Mouse (Mus musculus) hindbrain, embryonic 14.5 days (tissue): ENCODE results near the gene Me1. TPM values are rescaled to one million over a fixed set of nuclear protein-coding genes. Genes with fewer than 3 reads are reported as not detected.

Experiments
- ATAC-seq: fragments of 200-750 bp; cut with Nextera tagmentation; 2 replicates; pipeline ENCODE4 v1.8.0; 2017; ENCODE audit warnings: moderate number of reproducible peaks, mild to moderate bottlenecking, moderate TSS enrichment, moderate library complexity; ENCODE audit not compliant: low FRiP score
- DNase-seq: peaks from one replicate; pipeline ENCODE4 v3.0.0-alpha.2; 2015; ENCODE audit warnings: low spot score
- H3K27ac ChIP-seq: fragments of 300-500 bp; sonication (generic); 2 replicates; pipeline ENCODE4 v1.5.1; 2014; ENCODE audit warnings: mild to moderate bottlenecking, moderate library complexity
- H3K27me3 ChIP-seq: fragments of 300-500 bp; sonication (generic); 2 replicates; pipeline ENCODE4 v1.6.1; 2014; ENCODE audit warnings: mild to moderate bottlenecking, low read length, mixed read lengths; ENCODE audit not compliant: control insufficient read depth, insufficient read depth
- H3K36me3 ChIP-seq: fragments of 300-500 bp; sonication (generic); replicated peaks from 2 replicates; pipeline ENCODE4 v1.6.1; 2014; ENCODE audit not compliant: control insufficient read depth, insufficient read depth
- H3K4me1 ChIP-seq: fragments of 300-500 bp; sonication (generic); replicated peaks from 2 replicates; pipeline ENCODE4 v1.6.1; 2014; ENCODE audit warnings: antibody characterized with exemption, low read length, mixed read lengths; ENCODE audit not compliant: control insufficient read depth, insufficient read depth
- H3K4me2 ChIP-seq: fragments of 300-500 bp; sonication (generic); replicated peaks from 2 replicates; pipeline ENCODE4 v1.6.1; 2014; ENCODE audit warnings: mild to moderate bottlenecking, moderate library complexity
- H3K4me3 ChIP-seq: fragments of 300-500 bp; sonication (generic); replicated peaks from 2 replicates; pipeline ENCODE4 v1.5.1; 2014; ENCODE audit warnings: mild to moderate bottlenecking, low read length
- H3K9ac ChIP-seq: fragments of 300-500 bp; sonication (generic); 2 replicates; pipeline ENCODE4 v1.6.1; 2014
- H3K9me3 ChIP-seq: fragments of 300-500 bp; sonication (generic); 2 replicates; pipeline ENCODE4 v1.6.1; 2016; ENCODE audit warnings: low read length; ENCODE audit not compliant: control insufficient read depth
- WGBS: fragments of 180-500 bp; shearing (Covaris S2); extraction: QIAGEN DNeasy Blood & Tissue Kit; methylation state at CpG from one replicate; pipeline ENCODE4 v1.1.7; 2014; 5-methylcytosine and 5-hydroxymethylcytosine counted together
- polyA plus RNA-seq: library from polyadenylated mRNA; unstranded; fragments of >200 nt; fragmentation: Nextera tagmentation; extraction: Ambion mirVana; gene quantifications from 2 replicates; pipeline ENCODE4 v1.2.1, GENCODE M21; 2014

The Me1 gene
- polyA plus RNA-seq, 1 experiment from 2014 or later = 53.5 TPM

GRCm38 (mm10) chr9:86651254-86651653, 44.5 kb downstream of the Me1 start:
- WGBS = 40% methylated on average over 3 of the region's 3 CpGs
- Histone ChIP-seq H3K4me2 (no peak overlapping the region), H3K9me3 (no peaks in the 10 kb centered on the region), H3K27me3 (no peaks in the 10 kb centered on the region), H3K9ac (no peak overlapping the region), H3K4me3 (no peak overlapping the region), H3K27ac (no peak overlapping the region), H3K36me3 (no peaks in the 10 kb centered on the region), H3K4me1 (0 out of 2 replicates have a peak, but pooled peaks cover 4% of the 10 kb centered on the region)
- ATAC-seq (peak; percentile 55; the same call in 1 of the 2 replicates), DNase-seq (no peak)

GRCm38 (mm10) chr9:86650822-86651221, 44.9 kb downstream of the Me1 start:
- Histone ChIP-seq H3K27me3 (no peaks in the 10 kb centered on the region), H3K36me3 (no peaks in the 10 kb centered on the region), H3K4me1 (0 out of 2 replicates have a peak, but pooled peaks cover 4% of the 10 kb centered on the region), H3K4me2 (no peak overlapping the region), H3K4me3 (no peak overlapping the region), H3K9me3 (no peaks in the 10 kb centered on the region), H3K27ac (no peak overlapping the region), H3K9ac (no peak overlapping the region)
- DNase-seq = no peak
- ATAC-seq = peak; percentile 40; the same call in 1 of the 2 replicates
- WGBS = 42% methylated on average over 5 of the region's 5 CpGs

- no peak overlapping the region for H3K4me3 ChIP-seq
- 0 out of 2 replicates have a peak, but pooled peaks cover 4% of the 10 kb centered on the region for H3K4me1 ChIP-seq
- WGBS = 68% methylated on average over 7 of the region's 7 CpGs
- H3K36me3 ChIP-seq = no peaks in the 10 kb centered on the region
- H3K4me2 ChIP-seq = no peak overlapping the region
- no peak for ATAC-seq
- H3K27me3 ChIP-seq = no peaks in the 10 kb centered on the region
- H3K27ac ChIP-seq = no peak overlapping the region
- no peak for DNase-seq
- no peak overlapping the region for H3K9ac ChIP-seq
- no peaks in the 10 kb centered on the region for H3K9me3 ChIP-seq
Observed at GRCm38 (mm10) chr9:86647931-86648550, 47.7 kb downstream of the Me1 start.

GRCm38 (mm10) chr9:86646807-86647206, 48.9 kb downstream of the Me1 start:
- Histone ChIP-seq H3K4me3 (no peak overlapping the region), H3K27ac (no peak overlapping the region), H3K9me3 (no peaks in the 10 kb centered on the region), H3K4me1 (0 out of 2 replicates have a peak, but pooled peaks cover 4% of the 10 kb centered on the region), H3K36me3 (no peaks in the 10 kb centered on the region), H3K27me3 (no peaks in the 10 kb centered on the region), H3K9ac (no peak overlapping the region), H3K4me2 (no peak overlapping the region)
- no peak for ATAC-seq
- 0% methylated on average over 1 of the region's 1 CpGs for WGBS
- DNase-seq = no peak

- Histone ChIP-seq H3K4me1 (no peaks in the 10 kb centered on the region), H3K9me3 (no peaks in the 10 kb centered on the region), H3K4me3 (no peak overlapping the region), H3K9ac (no peak overlapping the region), H3K27ac (no peak overlapping the region), H3K36me3 (no peaks in the 10 kb centered on the region), H3K27me3 (no peaks in the 10 kb centered on the region), H3K4me2 (no peak overlapping the region)
- WGBS = 94% methylated on average over 4 of the region's 4 CpGs
- DNase-seq = no peak
- ATAC-seq = no peak
Observed at GRCm38 (mm10) chr9:86643497-86643896, 52.3 kb downstream of the Me1 start.

- 74% methylated on average over 6 of the region's 6 CpGs for WGBS
- Histone ChIP-seq H3K9me3 (no peaks in the 10 kb centered on the region), H3K4me3 (no peak overlapping the region), H3K27ac (no peak overlapping the region), H3K36me3 (no peaks in the 10 kb centered on the region), H3K9ac (no peak overlapping the region), H3K27me3 (no peaks in the 10 kb centered on the region), H3K4me2 (no peak overlapping the region), H3K4me1 (no peaks in the 10 kb centered on the region)
- DNase-seq = no peak
- no peak for ATAC-seq
Observed at GRCm38 (mm10) chr9:86638771-86639170, 57.0 kb downstream of the Me1 start.

GRCm38 (mm10) chr9:86631153-86631552, 64.6 kb downstream of the Me1 start:
- H3K4me3 ChIP-seq = no peak overlapping the region
- no peaks in the 10 kb centered on the region for H3K36me3 ChIP-seq
- no peaks in the 10 kb centered on the region for H3K9me3 ChIP-seq
- no peak overlapping the region for H3K4me2 ChIP-seq
- ATAC-seq = no peak
- 88% methylated on average over 7 of the region's 7 CpGs for WGBS
- H3K4me1 ChIP-seq = no peaks in the 10 kb centered on the region
- DNase-seq = no peak
- H3K9ac ChIP-seq = no peak overlapping the region
- H3K27me3 ChIP-seq = no peaks in the 10 kb centered on the region
- H3K27ac ChIP-seq = no peak overlapping the region

GRCm38 (mm10) chr9:86630352-86630931, 65.3 kb downstream of the Me1 start:
- Histone ChIP-seq H3K36me3 (no peaks in the 10 kb centered on the region), H3K9me3 (no peaks in the 10 kb centered on the region), H3K4me2 (no peak overlapping the region), H3K9ac (no peak overlapping the region), H3K4me1 (no peaks in the 10 kb centered on the region), H3K27ac (no peak overlapping the region), H3K27me3 (no peaks in the 10 kb centered on the region), H3K4me3 (no peak overlapping the region)
- DNase-seq (no peak), ATAC-seq (no peak)
- 79% methylated on average over 5 of the region's 5 CpGs for WGBS

GRCm38 (mm10) chr9:86629379-86629778, 66.4 kb downstream of the Me1 start:
- no peak for ATAC-seq
- Histone ChIP-seq H3K4me1 (no peaks in the 10 kb centered on the region), H3K27ac (no peak overlapping the region), H3K4me3 (no peak overlapping the region), H3K36me3 (no peaks in the 10 kb centered on the region), H3K9me3 (no peaks in the 10 kb centered on the region), H3K4me2 (no peak overlapping the region), H3K27me3 (no peaks in the 10 kb centered on the region), H3K9ac (no peak overlapping the region)
- WGBS = 85% methylated on average over 6 of the region's 6 CpGs
- no peak for DNase-seq
